Mouse (Mus musculus): ENCODE measurements at regions not wholly inside any gene's neighbourhood (a gene's known extent, or its start where the extent isn't known, plus 50 kb on each side); places are given as distances from the start of the nearest gene placed in this dataset.

GRCm38 (mm10) chr9:115367808-115368207 is 57.6 kb upstream of the Stt3b start:
- TF ChIP-seq POLR2A (IDR thresholded peaks at IDR 0.05; ENCODE audit: extremely low read depth, insufficient read depth, low read length) = no peak
- no peak for TF ChIP-seq CTCF (IDR thresholded peaks at IDR 0.05; ENCODE audit: low read depth, low read length)
